Mouse (Mus musculus) small intestine, adult 2 months (tissue): ENCODE data around the gene Pygl.

ENCODE experiments used
- CTCF ChIP-seq: fragments of 200-500 bp; IDR thresholded peaks from 2 replicates; pipeline ENCODE4 v1.5.1; 2012; ENCODE audit warnings: low read depth, mild to moderate bottlenecking, control low read depth, inconsistent platforms, low read length, moderate library complexity, mixed read lengths; ENCODE audit not compliant: insufficient replicate concordance, insufficient read length; ENCODE audit errors: extremely low read depth
- POLR2A ChIP-seq: fragments of 200-500 bp; IDR thresholded peaks from 2 replicates; pipeline ENCODE4 v1.6.1; 2012; ENCODE audit warnings: low read depth, mild to moderate bottlenecking, control low read depth, inconsistent platforms, low read length, moderate library complexity

GRCm38 (mm10) chr12:70269724-70270123 lies 38.4 kb upstream of the Pygl start:
- TF ChIP-seq CTCF = no peak
- TF ChIP-seq POLR2A = no peak
